Mouse (Mus musculus): Measurements from ENCODE around the gene Snx25. TPM values are rescaled to one million over a fixed set of nuclear protein-coding genes. Genes with fewer than 3 reads are reported as not detected.
"Not testable (repeated sequence)": the region's sequence is repeated elsewhere in the genome, so short reads cannot be mapped to it uniquely, and the experiment has no call there.

Snx25 gene
- polyA plus RNA-seq, 1 experiment from 2014 or later, result 3.1 TPM

DNA sequence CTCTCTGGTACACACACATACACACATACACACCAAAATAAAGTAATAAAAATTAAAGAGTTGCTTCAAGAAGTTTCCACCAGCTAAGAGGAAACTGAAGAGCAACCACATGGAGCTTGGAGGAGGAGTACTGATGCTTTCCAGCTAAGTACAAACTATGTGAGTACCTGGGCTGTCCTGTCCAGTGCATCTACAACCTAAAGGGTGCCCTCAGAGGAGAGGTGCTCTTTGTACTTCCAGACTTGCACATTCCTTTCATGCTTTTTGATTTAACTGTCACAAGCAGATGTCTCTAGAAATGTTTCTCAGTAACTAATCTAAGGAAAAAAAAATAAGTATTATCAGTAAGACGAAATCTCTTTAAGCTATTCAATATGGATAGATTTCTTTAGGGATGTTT, 14.6 kb downstream of the Snx25 start:
- no peak overlapping the region for H3K9ac ChIP-seq
- no peak overlapping the region for H3K27ac ChIP-seq (replicated peaks)
- H3K4me2 ChIP-seq, result no peak overlapping the region
- H3K27me3 ChIP-seq, result no peaks in the 10 kb centered on the region
- H3K4me1 ChIP-seq (replicated peaks), result no peaks in the 10 kb centered on the region; the same call in 1 of the 2 replicates
- H3K9me3 ChIP-seq (replicated peaks), result no peaks in the 10 kb centered on the region
- WGBS (ENCODE audit: insufficient replicate concordance), result 67% methylated on average over 1 of the region's 1 CpGs
- ATAC-seq (ENCODE audit: insufficient read depth), result no peak
- no peak overlapping the region for H3K4me3 ChIP-seq (replicated peaks)
- 0 out of 2 replicates have a peak, but pooled peaks cover 5% of the 10 kb centered on the region for H3K36me3 ChIP-seq (replicated peaks)

DNA sequence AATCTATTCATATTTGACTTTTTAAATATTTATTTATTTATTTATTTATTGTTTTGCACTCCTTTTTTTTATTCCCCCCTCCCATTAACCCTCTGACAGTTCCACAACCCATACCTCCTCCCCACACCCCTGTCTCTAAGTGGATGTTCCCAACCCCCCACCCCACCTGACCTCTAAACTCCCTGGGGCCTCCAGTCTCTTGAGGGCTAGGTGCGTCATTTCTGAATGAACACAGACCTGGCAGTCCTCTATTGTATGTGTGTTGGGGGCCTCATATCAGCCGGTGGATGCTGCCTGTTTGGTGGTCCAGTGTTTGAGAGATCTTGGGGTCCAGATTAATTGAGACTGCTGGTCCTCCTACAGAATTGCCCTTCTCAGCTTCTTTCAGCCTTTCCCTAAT, 16.4 kb downstream of the Snx25 start:
- not testable (repeated sequence) for H3K9ac ChIP-seq; H3K4me2 ChIP-seq; H3K27me3 ChIP-seq; H3K27ac ChIP-seq (replicated peaks); ATAC-seq (ENCODE audit: insufficient read depth); H3K9me3 ChIP-seq (replicated peaks); H3K4me3 ChIP-seq (replicated peaks); H3K4me1 ChIP-seq (replicated peaks); H3K36me3 ChIP-seq (replicated peaks)
- 67% methylated on average over 2 of the region's 2 CpGs for WGBS (ENCODE audit: insufficient replicate concordance)

DNA sequence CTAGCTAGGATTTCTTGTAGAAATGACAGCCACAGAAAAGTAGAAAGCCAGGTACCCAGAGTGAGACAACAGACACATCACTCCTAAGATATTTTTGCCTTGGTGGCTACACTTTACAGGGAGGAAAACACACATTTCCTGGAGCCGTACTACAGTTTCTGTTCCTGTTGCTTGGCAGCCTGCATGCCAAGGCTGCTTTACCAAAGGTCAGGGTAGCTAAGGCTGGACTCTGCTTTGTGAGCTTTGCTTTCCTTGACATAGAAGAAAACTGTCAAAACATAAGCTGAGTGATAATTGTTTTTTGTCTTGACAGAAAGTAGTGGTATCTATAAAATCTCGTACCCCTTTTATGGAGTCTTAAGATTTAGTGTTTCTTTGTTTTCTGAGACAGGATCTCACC, 21.5 kb downstream of the Snx25 start:
- Histone ChIP-seq H3K9ac (no peak overlapping the region), H3K4me3 (replicated peaks) (no peak overlapping the region), H3K4me2 (no peak overlapping the region), H3K9me3 (replicated peaks) (no peaks in the 10 kb centered on the region), H3K27me3 (no peaks in the 10 kb centered on the region), H3K36me3 (replicated peaks) (0 out of 2 replicates have a peak, but pooled peaks cover 5% of the 10 kb centered on the region), H3K4me1 (replicated peaks) (no peaks in the 10 kb centered on the region), H3K27ac (replicated peaks) (no peak overlapping the region)
- no peak for ATAC-seq (ENCODE audit: insufficient read depth)
- WGBS (ENCODE audit: insufficient replicate concordance), result 66% methylated on average over 2 of the region's 2 CpGs

DNA sequence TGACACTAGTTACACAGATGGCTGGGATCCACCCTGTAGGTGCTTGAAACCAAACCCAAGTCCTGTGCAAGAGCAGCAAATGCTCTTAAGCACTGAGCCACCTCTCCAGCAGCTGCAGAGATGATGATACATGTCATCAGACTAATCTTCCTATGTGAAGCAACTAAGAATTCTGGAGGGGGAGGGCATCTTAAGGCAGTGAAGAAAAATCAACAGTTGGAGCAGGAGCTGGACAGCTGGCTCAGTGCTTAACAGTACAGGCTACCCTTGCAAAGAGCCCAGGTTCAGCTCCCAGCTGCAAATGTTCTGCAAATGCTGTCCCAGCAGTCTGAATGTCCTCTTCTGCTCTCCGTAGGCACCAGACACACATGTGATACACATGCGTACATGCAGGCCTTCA, 29.5 kb downstream of the Snx25 start:
- Histone ChIP-seq H3K9ac (no peak overlapping the region), H3K36me3 (replicated peaks) (no peaks in the 10 kb centered on the region), H3K27ac (replicated peaks) (no peak overlapping the region), H3K4me1 (replicated peaks) (no peaks in the 10 kb centered on the region), H3K27me3 (no peaks in the 10 kb centered on the region), H3K9me3 (replicated peaks) (no peaks in the 10 kb centered on the region), H3K4me3 (replicated peaks) (no peak overlapping the region), H3K4me2 (no peak overlapping the region)
- WGBS (ENCODE audit: insufficient replicate concordance), result 80% methylated on average over 2 of the region's 2 CpGs
- ATAC-seq (ENCODE audit: insufficient read depth), result no peak

DNA sequence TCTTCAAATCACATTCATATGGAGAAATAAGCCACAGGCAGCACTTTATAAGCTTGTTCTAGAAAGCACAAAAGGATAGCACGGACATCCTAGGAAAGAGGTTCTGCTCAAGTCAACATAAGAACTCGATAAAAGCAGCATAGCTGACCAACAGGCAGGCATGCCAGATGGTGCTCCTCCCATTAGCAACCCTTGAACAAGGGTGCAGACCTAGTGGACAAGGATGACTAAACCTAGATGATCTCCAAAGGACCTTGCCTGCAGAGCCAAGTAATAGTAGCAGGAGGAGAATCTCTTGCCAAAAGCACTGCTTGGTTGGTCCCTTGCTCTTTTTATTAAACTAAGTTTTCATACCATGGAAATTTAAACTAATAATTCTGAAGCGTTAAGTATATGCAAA, 32.8 kb downstream of the Snx25 start:
- H3K27me3 ChIP-seq, result no peaks in the 10 kb centered on the region
- 0 out of 2 replicates have a peak, but pooled peaks cover 13% of the 10 kb centered on the region for H3K36me3 ChIP-seq (replicated peaks)
- no peak for ATAC-seq (ENCODE audit: insufficient read depth)
- no peaks in the 10 kb centered on the region for H3K9me3 ChIP-seq (replicated peaks)
- no peaks in the 10 kb centered on the region for H3K4me1 ChIP-seq (replicated peaks)
- H3K27ac ChIP-seq (replicated peaks), result no peak overlapping the region
- H3K4me2 ChIP-seq, result no peak overlapping the region
- WGBS (ENCODE audit: insufficient replicate concordance), result 65% methylated on average over 3 of the region's 3 CpGs
- no peak overlapping the region for H3K4me3 ChIP-seq (replicated peaks)
- no peak overlapping the region for H3K9ac ChIP-seq

DNA sequence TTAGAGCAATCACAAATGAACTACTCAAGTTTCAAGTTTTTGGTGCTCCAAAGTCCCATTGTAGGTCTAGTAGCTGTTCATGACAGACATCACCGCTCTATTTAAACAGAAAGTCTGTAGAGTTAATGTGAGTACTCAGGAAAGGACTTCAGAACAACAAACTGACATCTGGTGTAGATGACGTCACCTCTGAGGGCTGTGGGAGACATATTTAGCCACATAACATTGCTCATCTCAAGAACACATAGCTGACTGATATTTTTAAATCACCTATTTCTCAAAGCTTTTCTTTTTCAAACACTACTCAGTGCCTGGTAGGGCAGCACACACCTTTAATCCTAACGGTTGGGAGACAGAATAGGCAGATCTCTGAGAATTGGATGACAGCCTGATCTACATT, 34.8 kb downstream of the Snx25 start:
- no peak overlapping the region for H3K4me2 ChIP-seq
- no peaks in the 10 kb centered on the region for H3K27me3 ChIP-seq
- H3K9me3 ChIP-seq (replicated peaks), result no peaks in the 10 kb centered on the region
- H3K27ac ChIP-seq (replicated peaks), result no peak overlapping the region
- no peak overlapping the region for H3K9ac ChIP-seq
- no peak for ATAC-seq (ENCODE audit: insufficient read depth)
- H3K4me1 ChIP-seq (replicated peaks), result no peaks in the 10 kb centered on the region
- WGBS (ENCODE audit: insufficient replicate concordance), result 71% methylated on average over 3 of the region's 3 CpGs
- 0 out of 2 replicates have a peak, but pooled peaks cover 14% of the 10 kb centered on the region for H3K36me3 ChIP-seq (replicated peaks)
- H3K4me3 ChIP-seq (replicated peaks), result no peak overlapping the region

DNA sequence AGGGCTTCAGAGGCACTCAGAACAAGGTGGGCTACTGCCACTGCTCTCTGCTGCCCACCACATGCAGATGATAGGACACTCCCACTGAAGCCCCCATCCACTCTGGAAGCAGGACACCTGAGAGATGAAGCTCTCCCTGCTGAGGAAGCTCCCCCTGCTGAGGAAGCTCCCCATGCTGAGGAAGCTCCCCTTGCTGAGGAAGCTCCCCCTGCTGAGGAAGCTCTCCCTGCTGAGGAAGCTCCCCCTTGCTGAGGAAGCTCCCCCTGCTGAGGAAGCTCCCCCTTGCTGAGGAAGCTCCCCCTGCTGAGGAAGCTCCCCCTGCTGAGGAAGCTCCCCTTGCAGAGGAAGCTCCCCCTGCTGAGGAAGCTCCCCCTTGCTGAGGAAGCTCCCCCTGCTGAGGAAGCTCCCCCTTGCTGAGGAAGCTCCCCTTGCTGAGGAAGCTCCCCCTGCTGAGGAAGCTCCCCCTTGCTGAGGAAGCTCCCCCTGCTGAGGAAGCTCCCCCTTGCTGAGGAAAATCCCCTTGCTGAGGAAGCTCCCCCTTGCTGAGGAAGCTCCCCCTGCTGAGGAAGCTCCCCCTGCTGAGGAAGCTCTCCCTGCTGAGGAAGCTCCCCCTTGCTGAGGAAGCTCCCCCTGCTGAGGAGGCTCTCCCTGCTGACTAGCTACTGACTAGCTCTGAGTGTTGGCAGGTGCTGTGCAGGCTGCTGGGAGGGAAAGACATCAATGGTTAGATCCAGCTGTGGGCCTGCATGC, 38.4 kb downstream of the Snx25 start:
- H3K4me1 ChIP-seq (replicated peaks); ATAC-seq (ENCODE audit: insufficient read depth); H3K9ac ChIP-seq; H3K4me3 ChIP-seq (replicated peaks); H3K27ac ChIP-seq (replicated peaks); H3K4me2 ChIP-seq; H3K9me3 ChIP-seq (replicated peaks); H3K27me3 ChIP-seq: not testable (repeated sequence)
- H3K36me3 ChIP-seq (replicated peaks), result 0 out of 2 replicates have a peak, but pooled peaks cover 14% of the 10 kb centered on the region

DNA sequence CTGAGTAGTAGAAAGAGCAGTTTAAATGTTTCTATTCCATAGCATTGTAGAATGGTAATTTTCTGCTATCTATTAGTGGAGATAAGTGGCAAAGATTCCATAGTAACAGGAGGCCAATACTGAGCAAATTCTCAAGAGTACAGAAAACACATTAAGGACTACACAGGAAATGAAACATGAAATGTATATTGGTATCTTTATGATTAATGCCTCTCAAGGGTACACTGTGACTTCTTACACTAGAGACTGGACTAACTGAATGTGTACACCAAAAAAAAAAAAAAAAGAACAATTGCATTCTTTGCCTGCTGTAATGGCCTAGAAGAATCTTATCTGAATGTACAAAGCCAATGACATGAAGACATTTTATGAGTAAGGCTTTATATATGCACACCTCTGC, 44.3 kb downstream of the Snx25 start:
- H3K36me3 ChIP-seq (replicated peaks), result peaks cover 5% of the 10 kb centered on the region
- no peak for ATAC-seq (ENCODE audit: insufficient read depth)

DNA sequence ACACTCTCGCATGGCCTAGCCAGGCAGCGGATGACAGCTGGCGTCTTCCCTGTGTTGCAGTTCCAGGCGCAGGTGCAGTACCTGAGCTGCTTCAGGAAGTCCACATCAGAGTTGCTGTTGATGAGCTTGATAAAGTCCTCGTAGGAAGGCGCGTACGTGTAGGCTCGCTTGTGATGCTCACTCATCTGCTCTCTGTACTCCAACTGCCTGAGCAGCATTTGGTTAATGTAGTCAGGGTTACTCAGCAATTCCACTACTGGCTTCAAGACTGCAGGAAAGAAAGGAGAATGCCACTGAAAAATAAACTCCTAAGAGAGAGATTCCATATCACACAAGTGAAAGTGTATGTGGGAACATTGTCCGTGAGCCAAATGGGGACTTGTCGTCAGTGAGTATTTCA, 48.5 kb downstream of the Snx25 start:
- Histone ChIP-seq H3K9me3 (replicated peaks) (no peaks in the 10 kb centered on the region), H3K4me3 (replicated peaks) (no peak overlapping the region), H3K4me1 (replicated peaks) (no peaks in the 10 kb centered on the region), H3K27me3 (no peaks in the 10 kb centered on the region), H3K4me2 (no peak overlapping the region), H3K9ac (no peak overlapping the region), H3K27ac (replicated peaks) (no peak overlapping the region), H3K36me3 (replicated peaks) (peaks cover 17% of the 10 kb centered on the region)
- no peak for ATAC-seq (ENCODE audit: insufficient read depth)
- WGBS (ENCODE audit: insufficient replicate concordance), result 86% methylated on average over 11 of the region's 11 CpGs

More for the DNA sequence above, 44.3 kb downstream of the Snx25 start:
- Histone ChIP-seq H3K4me3 (replicated peaks) (no peak overlapping the region), H3K4me1 (replicated peaks) (no peaks in the 10 kb centered on the region), H3K9ac (no peak overlapping the region), H3K27me3 (no peaks in the 10 kb centered on the region), H3K4me2 (no peak overlapping the region), H3K27ac (replicated peaks) (no peak overlapping the region), H3K9me3 (replicated peaks) (no peaks in the 10 kb centered on the region)

DNA sequence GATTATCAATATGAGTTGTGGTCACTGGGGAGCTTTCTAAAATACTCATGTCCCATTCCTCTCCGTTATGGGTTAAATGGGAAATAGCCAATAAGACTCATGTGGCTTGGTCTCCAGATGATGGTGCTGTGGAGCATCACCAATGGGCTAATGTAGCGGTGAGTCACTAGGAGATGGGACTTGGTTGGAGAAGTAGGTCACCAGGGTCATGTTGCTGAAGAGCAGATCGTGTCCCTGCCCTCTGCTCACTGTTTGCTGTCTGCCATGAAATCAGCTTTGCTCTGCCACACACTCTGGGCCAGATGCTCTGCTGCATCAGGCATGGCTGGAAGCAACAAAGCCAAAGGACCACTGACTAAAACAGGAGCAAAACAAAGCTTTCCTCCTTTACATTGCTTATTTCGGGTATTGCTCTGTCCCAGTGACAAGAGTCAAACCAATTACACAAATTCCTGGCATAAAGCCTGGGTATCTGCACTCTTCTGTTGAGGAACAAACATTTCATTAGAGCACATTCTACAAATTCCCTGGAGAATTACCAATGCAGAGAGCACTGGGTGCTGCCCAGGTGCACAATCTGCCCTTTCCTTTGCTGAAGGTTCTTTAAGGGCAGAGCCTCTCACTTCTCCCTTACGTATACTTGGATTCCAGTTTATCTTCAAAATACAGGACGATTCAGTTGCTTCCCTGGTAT, 59.1 kb downstream of the Snx25 start:
- no peak overlapping the region for H3K4me2 ChIP-seq
- no peaks in the 10 kb centered on the region for H3K27me3 ChIP-seq
- no peaks in the 10 kb centered on the region for H3K36me3 ChIP-seq (replicated peaks)
- H3K4me3 ChIP-seq (replicated peaks), result no peak overlapping the region
- no peaks in the 10 kb centered on the region for H3K4me1 ChIP-seq (replicated peaks)
- H3K9me3 ChIP-seq (replicated peaks), result no peaks in the 10 kb centered on the region
- 65% methylated on average over 6 of the region's 6 CpGs for WGBS (ENCODE audit: insufficient replicate concordance)
- H3K9ac ChIP-seq, result no peak overlapping the region
- ATAC-seq (ENCODE audit: insufficient read depth), result no peak
- no peak overlapping the region for H3K27ac ChIP-seq (replicated peaks)

DNA sequence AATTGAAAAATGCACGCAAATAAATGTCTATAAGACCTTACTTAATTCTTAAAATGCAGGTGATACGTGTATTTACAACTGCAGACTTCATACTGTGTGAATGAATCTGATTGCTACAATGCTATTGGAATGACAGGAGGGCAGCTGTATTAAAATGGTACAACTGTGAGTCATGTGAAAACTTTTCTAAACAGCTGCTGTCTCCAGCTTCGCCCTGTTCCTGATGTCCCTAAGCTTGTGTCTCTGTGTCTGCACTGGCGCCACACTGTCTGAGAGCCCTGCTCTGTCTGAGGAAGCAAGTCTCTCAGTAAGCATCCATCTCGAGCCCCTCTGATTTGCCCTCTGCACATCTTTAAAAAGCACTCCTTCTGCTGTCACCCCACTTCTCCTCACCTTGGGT, 68.8 kb downstream of the Snx25 start:
- H3K4me1 ChIP-seq (replicated peaks), result no peaks in the 10 kb centered on the region

More for the DNA sequence above, 68.8 kb downstream of the Snx25 start:
- no peaks in the 10 kb centered on the region for H3K9me3 ChIP-seq (replicated peaks)
- no peak overlapping the region for H3K9ac ChIP-seq
- ATAC-seq (ENCODE audit: insufficient read depth), result no peak
- H3K36me3 ChIP-seq (replicated peaks), result no peaks in the 10 kb centered on the region; the same call in 1 of the 2 replicates
- 66% methylated on average over 5 of the region's 5 CpGs for WGBS (ENCODE audit: insufficient replicate concordance)
- H3K27ac ChIP-seq (replicated peaks), result no peak overlapping the region
- no peak overlapping the region for H3K4me2 ChIP-seq
- no peak overlapping the region for H3K4me3 ChIP-seq (replicated peaks)
- no peaks in the 10 kb centered on the region for H3K27me3 ChIP-seq
